Mouse (Mus musculus) kidney, postnatal 14 days (tissue): ENCODE results near the gene Cdr2l.

Source experiments
- DNase-seq: peaks from one replicate; pipeline ENCODE4 v3.0.0; 2022; ENCODE audit warnings: mixed read lengths

Cdr2l gene

DNA sequence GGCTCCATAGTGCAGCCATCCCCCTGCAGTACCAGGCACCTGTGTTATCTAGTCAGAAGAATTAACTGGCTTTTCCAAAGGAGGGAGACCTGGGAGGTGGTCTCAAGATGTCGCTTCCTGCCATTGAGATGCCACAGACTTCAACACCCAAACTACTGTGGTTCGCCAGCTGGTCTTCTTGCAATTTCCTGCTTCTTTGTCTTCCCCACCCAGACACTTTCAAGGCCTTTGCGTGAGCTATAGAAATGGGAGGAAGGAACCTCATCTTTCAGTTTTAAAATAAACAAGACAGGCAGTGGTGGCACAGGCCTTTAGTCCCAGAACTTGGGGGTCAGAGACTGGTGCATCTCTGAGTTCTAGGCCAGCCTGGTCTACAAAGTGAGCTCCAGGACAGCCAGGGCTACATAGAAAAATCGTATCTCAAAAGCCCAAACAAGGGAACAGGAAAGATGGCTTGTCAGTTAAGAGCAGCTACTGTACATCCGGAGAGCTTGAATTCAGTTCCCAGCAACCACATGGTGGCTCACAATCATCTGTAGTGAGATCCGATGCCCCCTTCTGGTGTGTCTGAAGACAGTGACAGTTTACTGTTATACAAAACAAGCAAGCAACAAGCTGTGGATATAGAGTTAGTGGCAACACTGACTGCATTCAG is 26.7 kb downstream of the Cdr2l start:
- no peak for DNase-seq

DNA sequence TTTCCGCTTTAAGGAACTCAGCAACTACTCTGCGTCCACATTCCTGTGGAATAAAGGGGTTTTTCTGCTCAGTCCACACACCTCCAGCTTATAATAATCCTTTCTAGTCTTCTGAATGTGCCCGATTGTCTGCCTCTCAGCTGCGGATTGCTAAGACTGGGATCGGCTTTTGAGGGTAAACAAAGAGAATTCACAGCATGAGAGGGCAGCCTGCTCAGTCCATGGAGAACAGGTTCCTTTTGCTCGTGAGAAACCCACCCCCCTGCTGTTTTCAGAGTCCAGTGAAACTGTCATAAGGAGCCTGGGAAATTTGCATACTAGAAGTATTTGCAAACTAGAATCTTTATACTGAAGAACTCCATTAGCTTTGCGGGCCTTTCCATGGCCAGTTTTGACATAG is 27.8 kb downstream of the Cdr2l start:
- no peak for DNase-seq

DNA sequence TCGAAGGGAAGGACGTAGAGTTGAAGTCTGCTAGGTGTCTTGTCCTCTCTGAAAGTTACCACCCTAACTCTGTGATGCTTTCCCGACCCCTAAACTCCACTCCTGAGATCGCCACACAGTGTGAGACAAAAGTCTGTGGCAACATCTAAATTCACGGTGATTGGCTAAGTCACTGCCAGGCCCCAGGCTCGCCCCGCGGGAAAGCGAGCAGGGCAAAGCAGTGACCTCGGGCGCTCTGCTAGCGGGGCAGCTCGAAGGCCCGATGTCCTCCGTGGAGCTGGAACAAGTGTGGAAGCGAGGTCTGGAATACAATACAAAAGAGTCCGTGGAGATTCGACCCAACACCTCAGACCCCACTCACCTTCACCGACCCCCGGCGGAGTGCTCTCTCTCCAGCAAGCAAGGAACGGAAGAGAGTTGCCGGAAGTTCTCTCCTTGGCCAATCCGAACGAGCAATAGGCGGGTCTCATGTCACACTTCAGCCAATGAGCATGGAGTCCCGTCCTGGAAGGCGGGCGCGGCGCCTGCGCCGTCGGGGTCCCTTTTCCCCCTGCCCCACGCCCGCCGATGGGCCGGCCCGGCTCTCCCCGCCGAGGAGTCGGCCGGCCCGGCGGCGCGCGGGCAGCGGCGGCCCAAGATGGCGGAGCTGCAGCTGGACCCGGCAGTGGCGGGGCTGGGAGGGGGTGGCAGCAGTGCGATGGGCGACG is 38.0 kb downstream of the Cdr2l start, which contains the start of the genes Atp5h and Kctd2:
Atp5h (minus strand) TSS at position 432 of the 707 bp plus-strand sequence.
Kctd2 (plus strand) TSS at position 598 of the 707 bp plus-strand sequence.
- DNase-seq, result peak; percentile 97

- DNase-seq, result peak; percentile 78
Observed at GRCm38 (mm10) chr11:115420336-115421190, 38.8 kb downstream of the Cdr2l start.

DNA sequence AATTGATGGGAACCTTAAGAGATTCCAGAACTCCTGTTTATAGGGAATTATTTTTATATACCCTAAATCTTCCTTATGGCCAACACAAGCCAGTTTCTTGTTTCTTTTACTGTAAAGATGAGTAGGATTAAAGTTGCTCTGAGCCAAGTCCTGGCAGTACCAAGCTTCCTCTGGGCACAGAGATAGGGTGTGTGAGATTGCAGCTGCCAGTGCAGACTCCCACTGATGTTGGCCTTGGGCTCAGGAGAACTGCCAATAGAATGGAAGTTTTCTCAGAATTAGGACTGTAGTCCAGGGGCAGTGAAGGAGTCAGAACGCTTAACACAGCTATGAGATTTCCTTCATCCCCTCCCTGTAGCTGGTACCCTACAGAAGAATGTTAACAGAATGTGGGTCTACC is 39.6 kb downstream of the Cdr2l start:
- DNase-seq, result no peak

DNA sequence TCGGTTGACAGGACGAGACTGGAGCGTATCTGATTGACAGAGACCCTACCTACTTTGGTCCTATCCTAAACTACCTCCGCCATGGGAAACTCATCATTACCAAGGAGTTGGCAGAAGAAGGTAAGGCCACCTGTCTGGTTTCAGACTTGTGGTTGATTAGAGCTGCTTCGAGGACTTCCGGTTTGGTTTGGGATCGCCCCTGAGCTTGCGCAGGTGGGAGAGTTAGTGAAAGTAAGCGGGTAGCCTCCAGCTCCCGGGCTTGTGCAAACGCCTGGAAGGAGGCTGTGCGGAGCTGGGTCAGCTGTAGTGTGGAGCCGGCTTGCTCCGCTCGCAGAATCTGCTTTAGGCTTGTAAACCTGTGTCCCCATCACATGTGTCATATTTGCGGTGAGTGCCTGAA is 40.3 kb downstream of the Cdr2l start:
- no peak for DNase-seq

DNA sequence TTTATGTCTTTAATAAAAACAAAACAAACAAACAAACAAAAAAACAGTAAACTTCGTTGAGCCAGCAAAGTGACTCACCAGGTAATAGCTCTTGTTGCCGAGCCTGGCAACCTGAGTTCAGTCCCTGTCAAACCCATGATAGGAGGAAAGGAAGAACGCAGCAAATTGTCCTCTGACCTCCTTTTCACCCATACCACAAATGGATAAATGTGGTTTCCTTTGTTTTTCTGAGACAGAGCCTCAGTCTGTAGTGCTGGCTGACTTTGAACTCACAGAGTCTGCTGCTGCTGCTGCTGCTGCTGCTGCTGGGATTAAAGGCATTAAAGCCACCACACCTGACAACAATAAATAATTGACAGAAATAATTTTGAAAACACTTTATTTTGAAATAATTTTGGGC is 41.4 kb downstream of the Cdr2l start:
- DNase-seq, result no peak

DNA sequence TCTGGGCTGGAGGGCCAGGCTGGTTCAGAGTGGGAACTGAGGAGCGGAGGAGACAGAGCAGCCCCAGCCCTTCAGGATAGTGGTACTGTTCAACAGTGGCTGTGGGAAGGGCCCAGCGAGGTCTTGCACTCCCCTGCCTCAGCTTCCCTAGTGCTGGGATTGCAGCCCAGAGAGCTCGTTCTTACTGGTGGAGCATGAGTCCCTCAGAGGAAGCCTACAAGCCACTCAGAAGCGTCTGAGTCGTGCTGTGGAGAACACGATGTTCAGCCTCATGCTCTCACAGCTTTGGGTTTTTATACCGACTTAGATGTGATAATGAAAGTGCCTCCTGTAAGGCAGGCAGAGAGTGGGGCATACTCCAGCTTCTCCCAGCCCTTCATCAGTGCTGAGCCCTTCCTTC is 43.0 kb downstream of the Cdr2l start:
- DNase-seq, result no peak

GRCm38 (mm10) chr11:115425671-115426070 is 44.0 kb downstream of the Cdr2l start:
- no peak for DNase-seq

DNA sequence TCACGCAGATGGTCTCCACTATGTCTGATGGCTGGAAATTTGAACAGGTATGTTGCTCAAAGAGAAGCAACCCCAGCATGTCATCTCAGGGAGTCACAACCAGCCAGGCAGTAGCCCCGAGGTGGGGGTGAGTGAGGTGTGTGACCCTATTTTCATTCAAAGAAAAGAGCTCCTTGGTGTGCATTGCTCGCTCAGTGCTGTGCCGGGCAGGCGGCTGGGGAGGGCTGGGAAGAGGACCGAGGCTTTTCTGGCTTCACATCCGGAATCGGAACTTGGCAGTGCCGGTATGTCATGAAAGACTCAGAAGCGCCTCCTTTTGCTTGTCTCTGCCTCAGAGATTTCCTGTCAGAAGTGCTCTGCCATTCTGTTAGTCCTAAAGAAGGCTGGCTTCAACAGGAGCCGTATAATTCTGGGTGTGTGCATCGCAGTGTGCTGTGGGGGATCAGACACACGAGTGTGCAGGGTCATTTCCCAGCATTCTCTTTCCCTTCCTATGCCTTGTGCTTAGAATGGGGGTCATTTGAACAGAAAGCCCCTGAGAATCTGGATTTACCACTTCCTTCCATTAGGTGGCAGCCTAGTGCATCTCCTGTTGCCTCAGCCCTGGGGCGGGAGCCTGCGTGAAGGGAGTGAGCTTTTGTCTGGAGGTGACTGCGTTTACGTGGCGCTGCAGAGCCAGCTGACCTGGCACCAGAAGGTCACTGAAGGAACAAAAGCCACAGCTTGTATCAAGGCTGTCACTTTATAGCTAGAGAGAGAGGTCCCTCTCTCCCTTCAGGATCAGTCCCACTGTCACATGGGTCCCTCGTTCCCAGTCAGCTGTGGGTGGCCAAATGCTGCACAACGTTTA is 46.0 kb downstream of the Cdr2l start:
- DNase-seq, result peak; percentile 85

DNA sequence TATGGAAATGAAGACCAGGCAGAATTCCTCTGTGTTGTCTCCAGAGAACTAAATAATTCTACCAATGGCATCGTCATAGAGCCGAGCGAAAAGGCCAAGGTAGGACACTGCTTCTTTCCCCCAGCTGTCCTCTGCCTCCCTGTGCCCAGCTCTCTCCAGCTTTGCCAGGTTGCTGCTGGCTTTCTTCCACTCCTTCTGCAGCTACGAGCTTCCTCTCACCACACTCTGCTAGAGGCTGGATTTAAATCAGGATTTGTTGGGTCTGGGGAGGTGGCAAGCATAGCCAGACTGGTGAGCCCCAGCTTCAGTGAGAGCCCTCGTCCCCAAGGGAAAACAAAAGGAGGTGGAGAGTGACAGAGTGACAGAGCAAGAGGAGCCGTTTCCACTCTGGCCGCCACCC is 47.6 kb downstream of the Cdr2l start:
- no peak for DNase-seq

DNA sequence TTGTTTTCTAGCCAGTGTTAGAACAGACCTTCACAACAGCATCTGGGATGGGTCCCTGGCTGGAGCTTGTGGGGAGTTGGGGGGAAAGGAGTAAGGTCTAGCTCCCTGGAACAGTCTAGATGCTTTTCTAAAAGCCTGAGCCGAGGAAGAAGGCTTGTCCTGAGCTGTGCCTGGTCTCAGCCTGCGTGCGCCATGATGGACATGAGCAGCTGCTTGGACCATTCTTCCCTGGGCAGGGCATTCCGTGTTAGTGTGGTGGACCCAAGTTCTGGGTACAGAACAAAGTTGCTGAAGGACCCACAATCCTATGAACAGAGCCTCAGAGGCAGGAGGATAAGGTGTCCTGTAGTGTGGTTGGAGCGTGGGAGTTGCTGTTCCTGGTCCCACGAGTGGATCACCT is 48.8 kb downstream of the Cdr2l start:
- DNase-seq, result no peak

DNA sequence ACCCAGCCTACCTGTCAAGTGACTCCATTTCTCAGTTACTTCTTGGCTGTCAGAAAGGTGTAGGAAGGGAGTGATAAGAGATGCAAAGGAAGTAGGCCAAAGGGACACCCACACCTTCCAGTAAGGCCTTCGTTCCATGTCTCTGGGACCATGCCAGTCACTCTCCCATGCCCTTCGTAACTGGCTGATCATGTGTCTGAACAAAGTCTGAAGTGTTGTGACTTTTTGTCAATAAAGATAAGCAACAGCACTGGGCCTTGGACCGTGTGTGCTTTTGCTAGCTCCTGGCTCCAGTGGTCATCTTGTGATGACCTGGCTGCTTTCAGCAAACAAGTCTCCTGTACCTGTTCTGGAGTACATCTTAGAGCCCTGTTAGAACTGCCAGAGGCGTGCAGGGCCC is 51.1 kb downstream of the Cdr2l start:
- no peak for DNase-seq

GRCm38 (mm10) chr11:115433342-115433741 is 51.6 kb downstream of the Cdr2l start:
- DNase-seq, result no peak

DNA sequence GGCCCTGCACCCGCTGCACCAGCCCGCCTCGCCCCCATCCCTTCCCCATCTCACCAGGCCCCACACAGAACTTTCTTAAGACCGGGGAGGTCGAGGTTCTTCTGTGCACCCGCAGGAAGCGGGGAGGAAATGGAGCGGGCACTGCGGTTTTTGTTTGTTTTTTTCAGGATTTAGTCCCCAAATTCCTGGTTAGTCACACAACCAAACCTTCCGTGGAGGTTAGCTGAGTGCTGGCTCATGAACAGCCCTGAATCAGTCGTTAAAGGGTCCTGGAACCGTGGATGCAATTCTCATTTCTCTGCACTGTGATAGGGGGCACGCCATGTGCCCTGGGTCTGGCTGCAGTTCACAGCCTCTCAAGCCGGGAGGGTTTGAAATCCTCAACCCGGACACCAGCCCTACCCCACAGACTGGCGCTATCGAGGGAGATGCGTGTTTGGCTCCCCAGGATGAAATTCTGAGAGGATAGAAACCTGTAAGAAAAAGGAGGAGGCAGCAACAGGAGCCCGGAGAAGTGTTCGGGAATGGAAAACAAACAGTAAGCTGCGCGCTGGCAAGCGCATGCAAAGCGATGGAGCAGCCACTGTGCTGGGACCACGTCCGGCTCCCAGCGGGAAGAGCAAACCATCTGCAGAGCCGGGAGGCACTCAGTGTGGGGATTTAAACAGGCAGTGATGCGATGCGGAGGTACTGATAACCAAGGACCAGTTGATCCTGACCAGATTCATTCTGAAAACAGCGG is 54.1 kb downstream of the Cdr2l start:
- peak; percentile 33 for DNase-seq

DNA sequence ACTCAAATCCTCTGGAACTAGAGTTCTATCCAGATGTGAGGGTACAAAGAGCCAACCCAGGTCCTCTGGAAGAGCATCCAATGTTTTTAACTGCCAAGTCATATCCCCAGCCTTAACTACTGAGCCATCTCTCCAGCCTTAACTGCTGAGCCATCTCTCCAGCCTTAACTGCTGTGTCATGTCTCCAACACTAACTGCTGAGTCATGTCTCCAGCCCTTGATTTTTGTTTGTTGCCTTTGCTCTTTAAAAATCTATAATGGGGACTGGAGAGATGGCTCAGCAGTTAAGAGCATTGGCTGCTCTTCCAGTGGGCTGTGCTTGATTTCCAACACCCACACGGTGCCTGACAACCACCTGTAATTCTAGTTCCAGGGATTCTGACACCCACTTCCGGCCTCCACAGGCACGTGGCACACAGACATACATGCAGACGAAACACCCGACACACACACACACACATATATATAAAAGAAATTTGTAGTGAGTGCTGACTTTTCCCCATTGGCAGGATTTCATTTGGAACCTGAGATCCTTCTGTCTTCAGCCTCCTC is 55.9 kb downstream of the Cdr2l start:
- no peak for DNase-seq

- no peak for DNase-seq
Observed at GRCm38 (mm10) chr11:115439326-115439725, 57.6 kb downstream of the Cdr2l start.

DNA sequence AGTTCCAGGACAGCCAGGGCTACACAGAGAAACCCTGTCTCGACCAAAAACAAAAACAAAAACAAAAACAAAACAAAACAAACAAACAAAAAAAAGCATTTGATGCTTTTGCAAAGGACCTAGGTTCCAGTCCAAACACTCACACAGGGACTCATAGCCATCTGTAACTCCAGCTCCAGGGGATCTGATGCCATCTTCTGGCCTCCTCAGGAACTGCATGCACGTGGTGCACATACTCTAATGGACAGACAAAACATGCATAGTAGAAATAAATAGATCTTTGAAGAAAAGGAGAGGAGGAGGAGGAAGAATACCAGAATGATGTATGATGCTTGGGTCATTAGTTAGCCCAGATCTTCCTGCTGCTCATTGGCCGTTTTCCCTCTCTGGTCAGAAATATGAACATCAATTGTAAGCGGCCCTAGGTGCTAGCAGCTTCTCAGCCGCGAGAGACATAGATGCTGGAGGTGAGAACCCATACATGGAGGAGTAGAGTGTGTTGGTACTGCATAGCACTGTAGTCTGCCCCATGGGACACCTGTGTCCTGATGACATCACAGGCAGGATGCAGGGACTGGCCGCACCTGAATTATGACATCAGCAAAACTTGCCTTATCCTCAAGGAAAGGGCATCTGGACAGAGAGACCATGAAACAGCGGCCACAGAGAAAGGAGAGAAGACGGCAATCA is 58.3 kb downstream of the Cdr2l start, which contains the start of gene Trim80:
Trim80 (plus strand) TSS at position 640 of the 690 bp plus-strand sequence.
- DNase-seq, result no peak

GRCm38 (mm10) chr11:115441417-115441816 is 59.7 kb downstream of the Cdr2l start:
- DNase-seq, result no peak
